Mouse (Mus musculus) liver, postnatal 0 days (tissue): ENCODE measurements around the gene Mapk6.

ENCODE experiments used
- CTCF ChIP-seq: sonication (generic); IDR thresholded peaks from 2 replicates; pipeline ENCODE4 v1.5.1; 2016; ENCODE audit warnings: antibody characterized with exemption, low read depth
- EP300 ChIP-seq: IDR thresholded peaks from 2 replicates; pipeline ENCODE4 v1.6.1; 2016; ENCODE audit warnings: antibody characterized with exemption, low read depth, mild to moderate bottlenecking

DNA sequence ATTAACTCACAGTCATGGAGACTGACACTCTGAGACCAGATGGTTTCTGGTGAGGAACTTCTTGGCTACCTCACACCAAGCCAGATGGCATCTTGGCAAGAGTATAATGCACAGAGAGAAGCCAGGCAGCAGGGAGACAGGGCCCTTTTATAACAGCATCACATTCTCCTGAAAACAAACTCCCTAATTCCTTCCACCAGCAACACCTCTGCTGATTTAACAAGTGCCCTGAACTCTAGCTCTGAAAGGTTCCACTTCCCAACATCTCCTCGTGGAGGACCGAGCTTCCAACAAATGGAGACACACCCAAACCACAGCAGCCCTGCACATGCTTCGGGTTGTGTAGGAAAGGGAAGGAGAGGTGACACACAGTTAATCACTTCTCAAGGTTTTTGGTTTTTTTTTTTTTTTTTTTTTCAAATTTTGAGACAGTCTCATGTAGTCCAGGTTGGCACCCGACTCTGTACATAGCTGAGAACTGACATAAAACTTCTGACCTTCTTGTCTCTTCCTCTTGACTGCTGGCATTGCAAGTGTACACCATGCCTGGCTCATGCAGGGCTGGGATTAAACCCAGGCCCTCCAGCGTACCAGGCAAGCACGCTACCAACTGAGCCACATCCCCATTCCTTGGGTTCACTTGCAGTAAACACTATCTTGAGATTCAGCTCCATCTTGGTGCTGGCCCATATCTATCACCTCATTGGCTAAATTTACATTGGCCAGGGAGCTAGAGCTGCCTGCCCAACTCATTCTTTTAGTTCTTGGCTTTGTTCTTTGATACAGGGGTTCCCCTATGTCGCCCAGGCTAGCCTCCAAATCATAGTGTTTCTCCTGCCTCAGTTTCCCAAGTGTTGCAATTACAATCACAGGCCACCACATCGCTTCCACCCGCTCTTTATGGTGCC, 17.8 kb upstream of the Mapk6 start:
- TF ChIP-seq CTCF (no peak), EP300 (no peak)
